Mouse (Mus musculus) 416B (cell line): ENCODE results near the gene Wdfy1.

Experiments
- DNase-seq: peaks from one replicate; pipeline ENCODE4 v3.0.0; 2011; ENCODE audit warnings: low read depth

Gene Wdfy1

GRCm38 (mm10) chr1:79761106-79761916 lies 14.6 kb downstream of the Wdfy1 start:
- DNase-seq, result peak; percentile 93

GRCm38 (mm10) chr1:79760656-79761055 lies 15.3 kb downstream of the Wdfy1 start:
- DNase-seq, result peak; percentile 25

GRCm38 (mm10) chr1:79759436-79759972 lies 16.4 kb downstream of the Wdfy1 start:
- no peak for DNase-seq

GRCm38 (mm10) chr1:79759006-79759405 lies 16.9 kb downstream of the Wdfy1 start:
- DNase-seq, result no peak

- DNase-seq, result peak; percentile 41
These were observed 18.3 kb downstream of the Wdfy1 start for GRCm38 (mm10) chr1:79757597-79757996.

- DNase-seq, result no peak
These were observed 18.8 kb downstream of the Wdfy1 start for GRCm38 (mm10) chr1:79757161-79757560.

GRCm38 (mm10) chr1:79756417-79756816 lies 19.5 kb downstream of the Wdfy1 start:
- DNase-seq, result no peak

GRCm38 (mm10) chr1:79755376-79755775 lies 20.6 kb downstream of the Wdfy1 start:
- no peak for DNase-seq

- no peak for DNase-seq
These were observed 21.0 kb downstream of the Wdfy1 start for GRCm38 (mm10) chr1:79754936-79755335.

- no peak for DNase-seq
These were observed 22.5 kb downstream of the Wdfy1 start for GRCm38 (mm10) chr1:79753456-79753855.

- DNase-seq, result no peak
These were observed 23.1 kb downstream of the Wdfy1 start for GRCm38 (mm10) chr1:79752714-79753340.

- peak; percentile 63 for DNase-seq
These were observed 23.8 kb downstream of the Wdfy1 start for GRCm38 (mm10) chr1:79752015-79752695.

GRCm38 (mm10) chr1:79751186-79751585 lies 24.8 kb downstream of the Wdfy1 start:
- peak; percentile 43 for DNase-seq

GRCm38 (mm10) chr1:79746056-79746455 lies 29.9 kb downstream of the Wdfy1 start:
- no peak for DNase-seq

GRCm38 (mm10) chr1:79743385-79743784 lies 32.6 kb downstream of the Wdfy1 start:
- no peak for DNase-seq

GRCm38 (mm10) chr1:79742949-79743348 lies 33.0 kb downstream of the Wdfy1 start:
- DNase-seq, result no peak

- DNase-seq, result peak; percentile 81
These were observed 34.9 kb downstream of the Wdfy1 start for GRCm38 (mm10) chr1:79741002-79741401.

GRCm38 (mm10) chr1:79739726-79740125 lies 36.2 kb downstream of the Wdfy1 start:
- peak; percentile 77 for DNase-seq

GRCm38 (mm10) chr1:79736408-79736807 lies 39.5 kb downstream of the Wdfy1 start:
- DNase-seq, result no peak

GRCm38 (mm10) chr1:79734794-79735193 lies 41.1 kb downstream of the Wdfy1 start:
- no peak for DNase-seq

GRCm38 (mm10) chr1:79714152-79714923 lies 61.6 kb downstream of the Wdfy1 start:
- DNase-seq, result no peak

- DNase-seq, result no peak
These were observed 62.9 kb downstream of the Wdfy1 start for GRCm38 (mm10) chr1:79713081-79713480.
